Mouse (Mus musculus) thymus, postnatal 10 days (tissue): ENCODE measurements around the gene Mrpl43.

Source experiments
- DNase-seq, 2 experiments: peaks; one replicate each; pipeline ENCODE4 v3.0.0; 2021; ENCODE audit warnings: low spot score in 2 of 2

Gene Mrpl43

GRCm38 (mm10) chr19:44977148-44977547 is 29.1 kb downstream of the Mrpl43 start:
- DNase-seq = no peak

- DNase-seq = no peak
Measured at GRCm38 (mm10) chr19:44976636-44977035, 29.6 kb downstream of the Mrpl43 start.

- no peak for DNase-seq
Measured at GRCm38 (mm10) chr19:44968329-44968728, 37.9 kb downstream of the Mrpl43 start.

GRCm38 (mm10) chr19:44965978-44966377 is 40.3 kb downstream of the Mrpl43 start:
- no peak for DNase-seq

GRCm38 (mm10) chr19:44959633-44960032 is 46.6 kb downstream of the Mrpl43 start:
- DNase-seq = no peak
